In the genomic region with DNA sequence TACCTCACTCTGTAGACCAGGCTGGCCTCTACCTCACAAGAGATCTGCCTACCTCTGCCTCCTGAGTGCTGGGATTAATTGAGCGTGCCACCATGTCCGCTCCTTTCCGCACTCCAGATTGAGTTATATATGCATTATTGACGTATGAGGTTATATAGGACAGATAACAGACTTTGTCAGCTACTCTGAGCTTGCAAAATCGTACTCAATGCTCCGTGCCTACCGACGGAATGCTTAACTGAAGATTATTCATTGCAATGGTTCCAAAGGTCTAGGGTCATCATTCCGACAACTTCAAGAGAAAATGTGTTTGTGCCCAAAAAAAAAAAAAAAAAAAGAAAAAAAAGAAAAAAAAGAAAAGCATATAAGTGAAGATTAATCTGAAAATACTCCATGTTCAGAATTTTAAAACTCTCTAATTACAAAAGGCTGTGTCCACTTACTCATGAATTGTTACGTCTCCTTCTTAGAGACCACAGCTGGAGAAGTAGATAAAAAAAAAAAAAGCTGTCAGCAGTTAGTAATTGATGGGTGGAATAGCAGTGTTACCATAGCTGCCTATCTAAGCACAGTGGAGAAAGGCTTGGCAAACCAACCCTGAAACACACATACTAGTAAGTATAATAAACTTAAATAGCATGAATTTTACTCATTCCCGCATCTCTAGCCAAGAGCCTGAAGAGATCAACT, we compare ENCODE assay signal across 7 mouse cellular contexts. TPM values are rescaled to one million over a fixed set of nuclear protein-coding genes. Genes with fewer than 3 reads are reported as not detected.
DNase-seq lines count a peak whose midpoint lies in the region; ATAC-seq and TF ChIP-seq lines count a peak whose summit lies in the region.

No protein-coding gene starts in this region.

- peak overlapping the region; percentile 70 for H3K9ac ChIP-seq in forebrain, embryonic 16.5 days (replicated peaks; ENCODE audit: low read depth, low read length)

- no peak for TF ChIP-seq POLR2A in olfactory bulb, adult 2 months (IDR thresholded peaks at IDR 0.05; ENCODE audit: insufficient read depth, low read depth, low read length)

- peak overlapping the region; percentile 97 for H3K4me3 ChIP-seq in E14TG2a.4 (replicated peaks; ENCODE audit: low read length)
- peak overlapping the region; percentile 60 for H3K4me3 ChIP-seq in forebrain, embryonic 16.5 days (replicated peaks; ENCODE audit: low read length)
- H3K4me3 ChIP-seq in olfactory bulb, adult 2 months (ENCODE audit: insufficient read depth, low read depth, low read length) = peak overlapping the region; percentile 81

- peak overlapping the region; percentile 81 for H3K27ac ChIP-seq in forebrain, embryonic 16.5 days (ENCODE audit: low read length)
- H3K27ac ChIP-seq in olfactory bulb, adult 2 months (ENCODE audit: insufficient read depth, low read depth, low read length) = no peak overlapping the region

- H3K4me2 ChIP-seq in forebrain, embryonic 16.5 days (ENCODE audit: low read length) = peak overlapping the region; percentile 69

- peak; percentile 36 to 50 for DNase-seq in kidney, postnatal 36 days
- no peak for DNase-seq in right cerebral cortex, postnatal 14 days
- no peak for DNase-seq in embryo, embryonic 9.5 days (ENCODE audit: extremely low spot score)

- H3K27me3 ChIP-seq in E14TG2a.4 (ENCODE audit: insufficient read depth, low read length) = no peaks in the 10 kb centered on the region
- H3K27me3 ChIP-seq in forebrain, embryonic 16.5 days (replicated peaks; ENCODE audit: control insufficient read depth, insufficient read depth, low read length) = no peaks in the 10 kb centered on the region

- ATAC-seq in CD4-positive, CD25-positive, alpha-beta regulatory T cell, adult 4 months = peak; percentile 14
- peak; percentile 60 for ATAC-seq in forebrain, embryonic 16.5 days

- H3K9me3 ChIP-seq in E14TG2a.4 (ENCODE audit: low read length) = no peaks in the 10 kb centered on the region
- no peaks in the 10 kb centered on the region for H3K9me3 ChIP-seq in forebrain, embryonic 16.5 days (ENCODE audit: control insufficient read depth, low read length)

- no peak for TF ChIP-seq CTCF in E14TG2a.4 (conservative IDR thresholded peaks at IDR 0.05; ENCODE audit: low read length)
- TF ChIP-seq CTCF in olfactory bulb, adult 2 months (IDR thresholded peaks at IDR 0.05; ENCODE audit: insufficient read depth, low read depth, low read length) = no peak

- 68% methylated on average over 11 of the region's 11 CpGs for WGBS in forebrain, embryonic 16.5 days
- WGBS in olfactory bulb, adult 2 months = 70% methylated on average over 11 of the region's 11 CpGs

- peaks cover 7% of the 10 kb centered on the region for H3K36me3 ChIP-seq in E14TG2a.4 (ENCODE audit: insufficient read depth, low read length)
- no peaks in the 10 kb centered on the region for H3K36me3 ChIP-seq in forebrain, embryonic 16.5 days (ENCODE audit: control insufficient read depth, insufficient read depth)

- peaks cover 36% of the 10 kb centered on the region for H3K4me1 ChIP-seq in E14TG2a.4 (replicated peaks; ENCODE audit: low read depth, low read length)
- peaks cover 7% of the 10 kb centered on the region for H3K4me1 ChIP-seq in forebrain, embryonic 16.5 days (replicated peaks; ENCODE audit: control insufficient read depth, insufficient read depth, low read length)
- peaks cover 2% of the 10 kb centered on the region for H3K4me1 ChIP-seq in olfactory bulb, adult 2 months (ENCODE audit: control insufficient read depth, insufficient read depth, low read length)

RNA-seq across cellular contexts. Expression of gene Mrps36, which starts 1.0 kb away (rescaled TPM):
- 100 to 1,000 TPM in 1 of 2 experiments, 10 to 100 TPM in 1; 85.2 to 108 TPM for polyA plus RNA-seq in CD4-positive, CD25-positive, alpha-beta regulatory T cell, adult 4 months (2017; shearing (Covaris generic))
- polyA plus RNA-seq in forebrain, embryonic 16.5 days (2015; fragmentation: Nextera tagmentation; extraction: Ambion mirVana) = 112 and 119 TPM in 2 replicates
- polyA plus RNA-seq in olfactory bulb, adult 2 months (2012; ENCODE audit: insufficient read depth, insufficient read length, low replicate concordance, missing spikeins) = not detected in 2 replicates

RNA-seq across cellular contexts. Expression of gene Cdk7, which starts 12.8 kb away (rescaled TPM):
- 10 to 100 TPM; 82.6 to 87.1 TPM for polyA plus RNA-seq in CD4-positive, CD25-positive, alpha-beta regulatory T cell, adult 4 months (2017; shearing (Covaris generic))
- polyA plus RNA-seq in forebrain, embryonic 16.5 days (2015; fragmentation: Nextera tagmentation; extraction: Ambion mirVana) = 56.5 and 56.9 TPM in 2 replicates
- not detected in 2 replicates for polyA plus RNA-seq in olfactory bulb, adult 2 months (2012; ENCODE audit: insufficient read depth, insufficient read length, low replicate concordance, missing spikeins)

RNA-seq across cellular contexts. Expression of gene Cenph, which starts 32.2 kb away (rescaled TPM):
- polyA plus RNA-seq in CD4-positive, CD25-positive, alpha-beta regulatory T cell, adult 4 months (2017; shearing (Covaris generic)) = 1 to 10 TPM; 2.8 to 4.6 TPM
- 13.4 and 14.7 TPM in 2 replicates for polyA plus RNA-seq in forebrain, embryonic 16.5 days (2015; fragmentation: Nextera tagmentation; extraction: Ambion mirVana)
- polyA plus RNA-seq in olfactory bulb, adult 2 months (2012; ENCODE audit: insufficient read depth, insufficient read length, low replicate concordance, missing spikeins) = not detected in 2 replicates

RNA-seq across cellular contexts. Expression of gene Ccnb1, which starts 42.9 kb away (rescaled TPM):
- 10 to 100 TPM in 1 of 2 experiments, 1 to 10 TPM in 1; 9.1 to 22.6 TPM for polyA plus RNA-seq in CD4-positive, CD25-positive, alpha-beta regulatory T cell, adult 4 months (2017; shearing (Covaris generic))
- polyA plus RNA-seq in forebrain, embryonic 16.5 days (2015; fragmentation: Nextera tagmentation; extraction: Ambion mirVana) = 102 and 131 TPM in 2 replicates
- polyA plus RNA-seq in olfactory bulb, adult 2 months (2012; ENCODE audit: insufficient read depth, insufficient read length, low replicate concordance, missing spikeins) = not detected in 2 replicates

Comparison
In these comparisons a context has a peak if more than half of its experiments do, and no peak if none do; other contexts are left out.
1. DNase-seq: peak in kidney, postnatal 36 days (2 of 2); none in right cerebral cortex, postnatal 14 days (single experiment) and embryo, embryonic 9.5 days (single experiment).
2. RNA of gene Mrps36, which starts 1.0 kb away (polyA plus RNA-seq): 112 to 119 TPM in forebrain, embryonic 16.5 days and 85.2 to 108 TPM in CD4-positive, CD25-positive, alpha-beta regulatory T cell, adult 4 months; not detected in olfactory bulb, adult 2 months; every median in the first group is over 10 times any median in the second.
3. RNA of gene Cdk7, which starts 12.8 kb away (polyA plus RNA-seq): 82.6 to 87.1 TPM in CD4-positive, CD25-positive, alpha-beta regulatory T cell, adult 4 months and 56.5 to 56.9 TPM in forebrain, embryonic 16.5 days; not detected in olfactory bulb, adult 2 months; every median in the first group is over 10 times any median in the second.
4. Peak in every context shown above with its lines, with median percentiles within 50 percentile points of each other: H3K4me3 ChIP-seq.